Mouse (Mus musculus) hematopoietic stem cell, adult 5-6 weeks (primary cell): ENCODE measurements around the gene Gm14325. TPM values are rescaled to one million over a fixed set of nuclear protein-coding genes. Genes with fewer than 3 reads are reported as not detected.
"Not testable (repeated sequence)": the region's sequence is repeated elsewhere in the genome, so short reads cannot be mapped to it uniquely, and the experiment has no call there.

Source experiments
- ATAC-seq, 2 experiments: fragments of 125-278 bp in 1 of 2; replicated peaks in 1 of 2; 2 replicates each; pipeline ENCODE4 v1.8.0; 2016 to 2017; ENCODE audit warnings: inconsistent platforms in 2 of 2, mild to moderate bottlenecking in 2 of 2, moderate number of reproducible peaks in 2 of 2, low read depth in 1 of 2, moderate TSS enrichment in 1 of 2; ENCODE audit not compliant: low FRiP score in 2 of 2, poor library complexity in 2 of 2, severe bottlenecking in 2 of 2, insufficient read depth in 1 of 2, low TSS enrichment in 1 of 2
- total RNA-seq: library from RNA; stranded (forward); fragments of 172-1452, 232-1000 nt; gene quantifications from 2 replicates; pipeline ENCODE4 v1.2.3, GENCODE M21; 2017

Gene Gm14325
- total RNA-seq, result 52.9 and 88.9 TPM in 2 replicates

DNA sequence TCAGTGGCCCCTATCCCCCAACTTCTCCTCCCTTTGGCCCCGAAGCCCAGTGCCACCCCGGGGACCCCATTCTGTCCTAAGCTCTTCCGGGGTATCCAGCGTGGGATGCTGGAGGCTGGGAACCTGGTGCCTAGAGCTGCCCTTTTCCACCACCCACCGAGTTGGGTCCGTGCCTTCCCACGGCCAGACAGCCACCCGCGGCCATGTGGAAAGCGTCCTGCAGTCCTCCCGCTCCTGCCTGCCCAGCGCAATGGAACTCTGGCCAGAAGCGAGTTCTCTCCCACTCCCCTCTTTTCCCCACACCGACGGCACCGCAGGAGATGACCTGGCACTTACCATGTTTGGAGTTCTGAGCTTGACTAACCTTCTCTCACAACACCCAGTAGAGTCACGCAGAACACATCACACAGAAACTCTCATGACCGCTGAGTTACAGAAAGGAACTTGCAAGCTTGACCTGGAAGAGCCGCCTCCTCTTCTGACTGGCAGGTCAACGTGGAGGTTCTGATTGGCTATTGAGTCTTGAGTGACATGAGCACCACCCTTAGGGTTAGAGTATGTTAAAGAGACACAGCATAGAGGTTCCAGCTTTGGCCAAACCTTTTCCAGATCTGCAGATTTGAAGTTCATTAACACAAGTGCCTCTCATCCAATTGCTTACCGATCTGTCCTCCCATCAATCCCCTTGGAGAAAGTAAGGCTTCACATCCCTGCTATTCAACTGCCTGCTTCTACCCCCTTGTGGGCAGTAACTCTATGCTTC, at the start of gene Gm14325:
Gene Gm14325, minus strand, starts transcription at position 436 of the 763 bp plus-strand sequence.
- peak; percentile 72 to 78; a peak in 3 of 4 replicates for ATAC-seq

DNA sequence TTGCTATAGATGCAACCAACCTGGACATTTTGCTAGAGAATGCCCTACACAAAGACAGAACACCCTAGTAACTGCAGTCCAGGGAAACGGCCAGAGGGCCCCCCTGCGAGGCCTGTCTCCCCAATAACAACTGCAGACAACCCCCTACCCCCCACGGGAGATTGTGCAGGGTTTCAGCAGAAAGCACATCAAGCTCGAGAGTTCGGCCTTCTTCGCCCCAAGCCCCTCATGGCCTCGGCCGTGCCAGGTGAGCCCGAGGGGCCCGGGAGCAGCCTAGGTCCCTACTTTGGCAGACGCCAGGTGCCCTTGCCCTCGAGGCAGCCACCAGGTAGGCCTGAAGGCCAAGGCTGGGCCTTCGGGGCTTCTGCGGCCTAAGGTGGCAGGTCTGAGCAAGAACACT, 47.6 kb upstream of the Gm14325 start:
- not testable (repeated sequence) for ATAC-seq

DNA sequence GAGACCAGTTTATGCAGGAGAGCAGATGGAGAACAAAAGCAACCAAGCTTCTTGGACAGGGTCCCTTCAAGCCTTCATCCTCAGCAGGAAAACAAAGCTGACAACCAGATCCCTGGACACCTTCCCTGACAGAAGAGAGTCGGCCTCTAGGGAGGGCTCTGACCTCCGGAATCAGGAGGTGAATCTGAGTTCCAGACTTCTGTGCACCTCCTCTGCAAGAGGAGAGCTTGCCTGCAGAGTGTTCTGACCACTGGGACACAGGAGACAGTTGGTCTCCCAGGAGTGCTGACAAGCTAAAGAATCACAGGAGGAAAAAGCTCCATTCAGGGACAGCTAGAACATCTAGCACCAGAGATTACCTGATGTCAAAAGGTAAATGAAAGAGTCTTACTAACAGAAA, 22.1 kb upstream of the Gm14325 start:
- not testable (repeated sequence) for ATAC-seq

DNA sequence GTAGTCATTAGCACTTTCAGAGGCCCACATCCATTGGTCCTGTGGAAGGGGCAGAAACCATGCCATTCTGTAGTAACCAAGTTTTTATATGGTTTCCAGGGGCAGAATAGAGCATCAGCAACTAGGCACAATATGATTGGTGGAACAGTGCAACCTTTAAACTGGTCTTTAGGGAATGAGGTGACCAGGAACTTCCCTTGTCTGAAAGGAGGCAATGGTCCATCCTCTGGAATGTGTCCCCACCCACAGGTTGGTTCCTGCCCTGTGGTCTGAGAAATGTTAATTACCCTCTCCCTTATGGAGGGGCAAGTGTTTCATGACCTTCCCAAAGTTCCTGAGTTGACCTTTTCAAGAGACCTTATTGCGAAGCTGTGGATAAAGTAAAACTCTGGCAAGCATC, 3.5 kb upstream of the Gm14325 start:
- ATAC-seq, result not testable (repeated sequence)

DNA sequence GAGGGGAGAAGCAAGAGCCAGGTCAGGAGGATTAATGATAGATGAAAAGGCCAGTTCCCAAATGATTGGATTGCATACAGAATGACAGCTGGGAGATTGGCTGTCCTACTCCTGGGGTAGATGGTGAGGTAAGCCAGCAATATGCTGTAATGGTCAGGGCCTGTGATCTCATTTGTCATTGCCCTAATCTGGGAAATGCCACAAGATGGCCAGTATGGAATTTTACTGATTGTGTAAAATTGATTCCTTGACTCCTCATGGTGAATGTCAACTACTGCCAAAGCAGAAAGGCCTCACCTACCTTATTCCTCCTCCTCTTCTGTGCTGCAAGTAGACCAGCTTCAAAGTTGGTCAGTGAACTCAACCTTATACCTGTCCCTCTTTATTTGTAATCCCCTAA, 3.4 kb downstream of the Gm14325 start:
- not testable (repeated sequence) for ATAC-seq

DNA sequence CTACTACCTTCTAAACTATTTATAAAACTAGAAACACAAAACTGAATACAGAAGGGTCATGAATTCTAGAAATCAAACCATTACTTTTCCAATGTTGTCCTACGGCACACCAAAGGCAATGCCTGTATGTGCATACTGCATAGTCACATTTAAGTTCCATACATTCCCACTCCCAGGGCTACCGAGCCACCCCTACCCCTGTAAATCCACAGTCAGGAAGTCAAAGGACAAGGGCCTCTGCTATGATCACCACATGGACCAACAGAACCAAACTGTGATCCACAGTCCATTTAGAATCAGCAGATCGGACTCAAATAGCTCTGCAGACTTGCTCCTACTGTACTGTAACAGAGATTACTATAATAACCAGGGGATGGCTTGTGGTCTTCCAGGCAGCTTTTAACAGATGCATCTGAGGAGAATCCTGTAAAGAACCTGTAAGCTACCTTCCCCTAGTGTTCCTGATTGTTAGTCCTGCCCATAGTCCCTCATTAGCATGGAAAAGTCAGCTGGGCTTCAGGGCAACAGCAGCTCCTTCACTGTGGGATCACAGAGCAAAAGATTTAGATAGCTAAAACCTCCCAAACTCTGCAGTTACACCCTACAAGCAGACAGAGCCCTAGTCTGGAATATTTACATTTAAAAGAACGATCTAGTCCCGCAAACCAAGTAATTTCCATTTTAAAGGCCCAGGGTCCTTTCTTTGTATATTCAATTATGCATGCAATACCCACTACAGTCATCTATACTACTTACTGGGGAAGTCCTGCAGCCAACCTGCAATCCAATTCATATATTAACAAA, 4.2 kb downstream of the Gm14325 start:
- ATAC-seq, result not testable (repeated sequence)

DNA sequence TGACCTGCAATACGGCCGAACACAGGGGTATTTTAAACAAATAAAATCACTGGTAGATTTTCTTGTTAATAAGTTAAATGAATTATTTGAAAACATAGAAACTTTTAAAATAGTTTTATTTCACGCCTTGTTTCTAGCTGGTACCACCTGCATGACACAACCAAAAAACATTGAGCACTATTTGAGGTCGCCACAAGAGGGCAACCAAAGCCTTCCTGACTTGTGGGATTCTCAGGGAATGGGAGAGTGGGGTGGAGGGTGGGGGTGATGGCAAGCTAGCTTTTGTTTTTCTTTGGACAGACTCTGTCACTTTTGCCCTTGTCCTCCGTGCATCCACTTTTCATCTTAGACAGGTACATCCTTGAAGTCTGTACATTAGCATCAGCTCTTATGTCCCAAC, 18.2 kb downstream of the Gm14325 start:
- ATAC-seq, result not testable (repeated sequence)

DNA sequence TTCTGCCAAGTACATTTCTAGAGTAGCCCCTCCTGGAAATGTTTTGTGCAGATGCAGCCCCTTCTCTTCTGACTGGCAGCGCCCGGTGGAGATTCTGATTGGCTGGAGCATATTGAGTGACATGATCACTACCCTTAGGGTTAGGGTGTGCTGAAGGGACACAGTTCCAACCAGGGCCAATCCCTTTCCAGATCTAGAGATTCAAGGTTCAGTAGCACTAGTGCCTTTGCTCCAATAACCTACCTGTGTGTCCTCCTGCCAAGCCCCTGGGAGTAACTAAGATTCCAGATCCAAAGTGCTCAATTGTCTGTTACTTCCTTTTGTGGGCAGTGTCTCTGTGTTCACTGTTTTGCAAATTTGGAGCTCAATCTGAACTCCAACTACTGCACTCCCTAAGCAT, 34.0 kb downstream of the Gm14325 start:
- ATAC-seq, result not testable (repeated sequence)

DNA sequence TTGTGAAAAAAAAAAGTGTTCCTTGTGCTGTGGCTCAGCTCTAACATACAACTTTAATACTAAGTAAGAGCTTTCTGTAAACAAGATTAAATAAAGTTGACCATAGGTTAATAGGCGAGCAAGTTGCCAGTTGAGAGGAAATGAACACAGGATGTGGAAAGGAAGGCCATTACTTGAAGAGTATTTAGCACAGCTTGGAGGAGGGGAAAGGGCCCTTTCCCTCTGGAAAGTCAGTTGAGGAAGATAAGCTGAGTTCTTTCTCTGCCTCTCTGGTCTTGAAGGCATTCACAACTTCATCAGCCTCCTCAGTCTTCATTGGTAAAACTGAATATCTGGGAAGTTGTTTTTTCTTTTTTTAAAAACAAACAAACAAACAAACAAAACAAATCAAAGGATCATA, 52.8 kb downstream of the Gm14325 start:
- ATAC-seq, result not testable (repeated sequence)

Other genes starting within 250 kb of the Gm14325 start
- gene Gm14322, start 81.0 kb downstream of the Gm14325 start, total RNA-seq, result 5.9 TPM in 1 of 2 replicates, not detected in the other
- 1.3 and 1.7 TPM in 2 replicates for gene Gm14327, start 56.8 kb upstream of the Gm14325 start, total RNA-seq
- gene Zfp972, start 85.3 kb upstream of the Gm14325 start, total RNA-seq, result 0.35 and 5.2 TPM in 2 replicates
- gene Gm14326, start 117.0 kb upstream of the Gm14325 start, total RNA-seq, result 11.1 and 18.1 TPM in 2 replicates
- 33.7 and 42.2 TPM in 2 replicates for gene Zfp971, start 182.9 kb upstream of the Gm14325 start, total RNA-seq
- gene Zfp931, start 238.1 kb upstream of the Gm14325 start, total RNA-seq, result 23.8 and 27.9 TPM in 2 replicates